Mouse (Mus musculus) hindbrain, embryonic 15.5 days (tissue): ENCODE measurements around the gene Wnt8b. TPM values are rescaled to one million over a fixed set of nuclear protein-coding genes. Genes with fewer than 3 reads are reported as not detected.
A peak's percentile ranks its signal among the peaks of the same experiment; 100 is the strongest.
"Not testable (repeated sequence)": the region's sequence is repeated elsewhere in the genome, so short reads cannot be mapped to it uniquely, and the experiment has no call there.

Experiments
- ATAC-seq: fragments of 200-750 bp; cut with Nextera tagmentation; 2 replicates; pipeline ENCODE4 v1.8.0; 2017; ENCODE audit warnings: low read depth, moderate number of reproducible peaks, moderate TSS enrichment; ENCODE audit not compliant: low FRiP score
- H3K27ac ChIP-seq: fragments of 300-500 bp; sonication (generic); replicated peaks from 2 replicates; pipeline ENCODE4 v1.5.1; 2015; ENCODE audit warnings: mild to moderate bottlenecking, inconsistent platforms
- H3K27me3 ChIP-seq: fragments of 300-500 bp; sonication (generic); 2 replicates; pipeline ENCODE4 v1.6.1; 2015; ENCODE audit warnings: control low read depth, inconsistent platforms
- H3K36me3 ChIP-seq: fragments of 300-500 bp; sonication (generic); 2 replicates; pipeline ENCODE4 v1.6.1; 2015; ENCODE audit warnings: control low read depth, inconsistent platforms
- H3K4me1 ChIP-seq: fragments of 300-500 bp; sonication (generic); replicated peaks from 2 replicates; pipeline ENCODE4 v1.6.1; 2015; ENCODE audit warnings: control low read depth, inconsistent platforms
- H3K4me2 ChIP-seq: fragments of 300-500 bp; sonication (generic); 2 replicates; pipeline ENCODE4 v1.6.1; 2015; ENCODE audit warnings: moderate library complexity, mild to moderate bottlenecking, inconsistent platforms
- H3K4me3 ChIP-seq: fragments of 300-500 bp; sonication (generic); 2 replicates; pipeline ENCODE4 v1.5.1; 2015; ENCODE audit warnings: mild to moderate bottlenecking, inconsistent platforms
- H3K9ac ChIP-seq: fragments of 300-500 bp; sonication (generic); 2 replicates; pipeline ENCODE4 v1.6.1; 2015; ENCODE audit warnings: inconsistent platforms
- H3K9me3 ChIP-seq: fragments of 300-500 bp; sonication (generic); 2 replicates; pipeline ENCODE4 v1.6.1; 2016; ENCODE audit warnings: control low read depth, inconsistent platforms
- WGBS: fragments of 180-500 bp; shearing (Covaris S2); methylation state at CpG from one replicate; pipeline ENCODE4 v1.1.7; 2015; 5-methylcytosine and 5-hydroxymethylcytosine counted together
- polyA plus RNA-seq: library from polyadenylated mRNA; unstranded; fragments of >200 nt; fragmentation: Nextera tagmentation; extraction: Ambion mirVana; gene quantifications from 2 replicates; pipeline ENCODE4 v1.2.1, GENCODE M21; 2015

Gene Wnt8b
- 0.04 TPM in 1 of 2 replicates, not detected in the other for polyA plus RNA-seq

- Histone ChIP-seq H3K9me3 (no peaks in the 10 kb centered on the region), H3K4me2 (no peak within 1 kb of the TSS), H3K4me1 (no peaks in the 10 kb centered on the region), H3K9ac (no peak within 1 kb of the TSS), H3K27me3 (peaks cover 70% of the 10 kb centered on the region), H3K36me3 (no peaks in the 10 kb centered on the region), H3K27ac (no peak within 1 kb of the TSS), H3K4me3 (no peak within 1 kb of the TSS)
- ATAC-seq: no peak
- WGBS: 35% methylated on average over 8 of the region's 8 CpGs
Measured at GRCm38 (mm10) chr19:44493128-44493527, at the start of gene Wnt8b. TSS of gene Wnt8b (plus strand) at chr19:44493472.

- H3K27me3 ChIP-seq: no peaks in the 10 kb centered on the region
- H3K4me3 ChIP-seq: no peak overlapping the region
- H3K4me1 ChIP-seq: no peaks in the 10 kb centered on the region
- no peaks in the 10 kb centered on the region for H3K9me3 ChIP-seq
- no peak overlapping the region for H3K9ac ChIP-seq
- no peak overlapping the region for H3K27ac ChIP-seq
- no peak overlapping the region for H3K4me2 ChIP-seq
- WGBS: 89% methylated on average over 3 of the region's 3 CpGs
- no peaks in the 10 kb centered on the region for H3K36me3 ChIP-seq
- ATAC-seq: no peak
Measured at GRCm38 (mm10) chr19:44445755-44446154, 47.5 kb upstream of the Wnt8b start.

DNA sequence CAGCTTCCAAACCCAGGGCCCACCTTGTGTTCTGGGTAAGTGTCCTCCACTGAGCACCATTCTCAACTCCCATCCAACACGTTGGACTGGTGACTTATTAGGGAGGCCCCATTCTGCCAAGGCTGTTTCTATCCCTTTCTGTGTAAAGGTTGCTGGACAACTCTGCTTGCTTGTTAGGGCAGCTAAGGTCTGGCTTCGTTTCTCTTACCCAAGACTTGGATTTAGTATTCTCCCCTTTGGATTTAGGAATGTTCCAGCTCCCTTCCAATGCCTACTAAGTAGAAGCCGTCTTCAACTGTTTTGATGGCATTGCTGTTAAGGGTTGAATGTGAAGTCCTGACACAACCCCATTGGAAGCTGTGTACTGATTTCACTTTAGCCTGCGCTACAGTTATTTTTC, 45.3 kb upstream of the Wnt8b start:
- H3K4me2 ChIP-seq: no peak overlapping the region
- no peaks in the 10 kb centered on the region for H3K27me3 ChIP-seq
- 85% methylated on average over 4 of the region's 4 CpGs for WGBS
- H3K36me3 ChIP-seq: no peaks in the 10 kb centered on the region
- H3K9ac ChIP-seq: no peak overlapping the region
- no peak overlapping the region for H3K4me3 ChIP-seq
- ATAC-seq: no peak
- H3K4me1 ChIP-seq: no peaks in the 10 kb centered on the region
- no peak overlapping the region for H3K27ac ChIP-seq
- H3K9me3 ChIP-seq: no peaks in the 10 kb centered on the region

DNA sequence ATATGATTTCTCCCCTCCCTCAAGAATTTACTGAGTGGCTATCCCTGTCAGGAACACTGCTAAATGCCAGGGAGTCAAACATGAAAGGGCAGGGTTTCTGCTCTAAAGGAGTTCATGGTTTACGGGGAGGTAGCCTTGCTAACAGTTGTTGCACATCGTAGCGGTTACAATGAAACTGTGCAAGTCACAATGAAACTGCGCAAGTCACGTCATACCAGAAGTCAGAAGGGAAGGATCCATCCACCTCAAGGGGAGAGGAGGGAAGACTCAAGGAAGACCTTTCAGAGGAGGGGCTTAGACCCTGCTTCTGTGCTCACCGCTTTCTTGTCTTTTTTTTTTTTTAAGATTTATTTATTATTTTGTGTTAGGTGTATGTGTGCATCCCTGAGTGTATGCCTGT, 38.4 kb upstream of the Wnt8b start:
- no peaks in the 10 kb centered on the region for H3K27me3 ChIP-seq
- H3K4me1 ChIP-seq: no peaks in the 10 kb centered on the region
- ATAC-seq: no peak
- WGBS: 92% methylated on average over 6 of the region's 6 CpGs
- no peaks in the 10 kb centered on the region for H3K36me3 ChIP-seq
- H3K4me2 ChIP-seq: no peak overlapping the region
- no peak overlapping the region for H3K4me3 ChIP-seq
- H3K27ac ChIP-seq: no peak overlapping the region
- H3K9me3 ChIP-seq: no peaks in the 10 kb centered on the region
- H3K9ac ChIP-seq: no peak overlapping the region

DNA sequence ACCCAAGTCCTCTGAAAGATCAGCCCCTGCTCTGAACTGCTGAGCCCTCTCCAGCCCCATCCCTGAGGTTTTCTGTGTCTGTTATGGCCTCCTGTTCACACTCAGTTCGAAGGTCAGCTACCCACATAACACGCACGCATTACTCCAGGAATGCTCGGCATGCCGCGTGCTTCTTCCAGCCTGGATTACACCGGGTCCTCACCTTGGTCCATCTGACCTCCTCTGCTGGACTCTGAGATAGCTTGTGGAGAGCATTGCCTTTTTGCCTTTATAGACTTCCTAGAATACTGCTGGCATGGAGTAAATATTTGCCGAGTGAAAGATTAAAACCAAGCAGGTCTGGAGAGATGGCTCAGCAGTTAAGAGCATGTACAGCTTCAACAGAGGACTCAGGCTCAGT, 37.9 kb upstream of the Wnt8b start:
- Histone ChIP-seq H3K4me2 (no peak overlapping the region), H3K27ac (no peak overlapping the region), H3K27me3 (no peaks in the 10 kb centered on the region), H3K4me1 (no peaks in the 10 kb centered on the region), H3K9ac (no peak overlapping the region), H3K36me3 (no peaks in the 10 kb centered on the region), H3K9me3 (no peaks in the 10 kb centered on the region), H3K4me3 (no peak overlapping the region)
- no peak for ATAC-seq
- WGBS: 90% methylated on average over 8 of the region's 8 CpGs

- no peak overlapping the region for H3K4me2 ChIP-seq
- H3K4me1 ChIP-seq: no peaks in the 10 kb centered on the region
- ATAC-seq: no peak
- 66% methylated on average over 3 of the region's 3 CpGs for WGBS
- no peak overlapping the region for H3K27ac ChIP-seq
- no peak overlapping the region for H3K4me3 ChIP-seq
- no peaks in the 10 kb centered on the region for H3K36me3 ChIP-seq
- H3K9ac ChIP-seq: no peak overlapping the region
- no peaks in the 10 kb centered on the region for H3K9me3 ChIP-seq
- H3K27me3 ChIP-seq: no peaks in the 10 kb centered on the region
Measured at GRCm38 (mm10) chr19:44457359-44458055, 35.8 kb upstream of the Wnt8b start.

DNA sequence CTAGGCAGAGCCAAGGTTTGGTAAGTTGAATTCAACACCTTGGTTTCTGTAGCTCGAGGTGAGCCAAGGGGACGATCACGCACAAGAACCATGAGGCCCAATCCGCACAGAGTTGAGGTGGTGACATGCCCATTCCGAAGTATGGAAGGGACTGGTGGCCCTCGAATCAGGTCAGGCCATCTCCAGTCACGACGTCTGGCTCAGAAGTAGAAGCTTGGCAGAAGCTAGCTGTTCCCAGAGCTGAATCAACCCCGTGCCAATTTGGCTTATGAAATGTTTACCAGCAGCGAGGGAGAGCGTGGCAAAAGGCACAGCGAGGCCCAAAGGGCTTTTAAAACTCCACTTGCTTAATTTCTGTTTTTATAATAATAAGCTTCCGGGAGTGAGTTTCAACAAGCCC, 34.6 kb upstream of the Wnt8b start:
- H3K27ac ChIP-seq: no peak overlapping the region
- H3K9ac ChIP-seq: no peak overlapping the region
- H3K36me3 ChIP-seq: no peaks in the 10 kb centered on the region
- WGBS: 83% methylated on average over 13 of the region's 13 CpGs
- no peak overlapping the region for H3K4me3 ChIP-seq
- H3K4me1 ChIP-seq: no peaks in the 10 kb centered on the region
- no peaks in the 10 kb centered on the region for H3K27me3 ChIP-seq
- H3K9me3 ChIP-seq: no peaks in the 10 kb centered on the region
- no peak for ATAC-seq
- H3K4me2 ChIP-seq: no peak overlapping the region

GRCm38 (mm10) chr19:44460441-44460840, 32.8 kb upstream of the Wnt8b start:
- H3K36me3 ChIP-seq: no peaks in the 10 kb centered on the region
- H3K27ac ChIP-seq: no peak overlapping the region
- no peak overlapping the region for H3K4me2 ChIP-seq
- H3K9me3 ChIP-seq: no peaks in the 10 kb centered on the region
- H3K27me3 ChIP-seq: no peaks in the 10 kb centered on the region
- no peak overlapping the region for H3K9ac ChIP-seq
- no peak for ATAC-seq
- WGBS: 81% methylated on average over 5 of the region's 5 CpGs
- 0 out of 2 replicates have a peak, but pooled peaks cover 1% of the 10 kb centered on the region for H3K4me1 ChIP-seq
- H3K4me3 ChIP-seq: no peak overlapping the region

GRCm38 (mm10) chr19:44461500-44461899, 31.8 kb upstream of the Wnt8b start:
- H3K9ac ChIP-seq: no peak overlapping the region
- H3K27me3 ChIP-seq: no peaks in the 10 kb centered on the region
- ATAC-seq: no peak
- H3K4me2 ChIP-seq: no peak overlapping the region
- no peak overlapping the region for H3K27ac ChIP-seq
- H3K9me3 ChIP-seq: no peaks in the 10 kb centered on the region
- 0 out of 2 replicates have a peak, but pooled peaks cover 6% of the 10 kb centered on the region for H3K4me1 ChIP-seq
- no peak overlapping the region for H3K4me3 ChIP-seq
- WGBS: 42% methylated on average over 4 of the region's 4 CpGs
- no peaks in the 10 kb centered on the region for H3K36me3 ChIP-seq

DNA sequence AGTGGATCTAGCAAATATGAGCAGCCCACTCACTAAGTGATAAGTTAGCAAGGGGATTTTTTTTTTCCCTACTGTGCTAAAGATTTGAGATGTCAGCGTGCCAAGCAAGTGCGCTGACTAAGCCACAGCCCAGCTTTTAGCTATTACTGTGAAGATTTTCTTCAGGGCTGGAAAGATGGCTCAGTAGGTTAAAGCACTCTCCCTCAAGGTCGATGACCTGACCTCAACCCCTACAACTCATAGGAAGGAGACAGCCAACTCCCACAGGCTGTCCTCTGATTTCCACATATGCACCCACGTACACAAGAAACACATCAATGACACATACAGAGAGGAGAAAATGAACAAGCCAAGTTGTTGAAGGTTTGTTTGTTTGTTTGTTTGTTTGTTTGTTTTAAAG, 31.1 kb upstream of the Wnt8b start:
- Histone ChIP-seq H3K4me2 (no peak overlapping the region), H3K27ac (no peak overlapping the region), H3K9me3 (no peaks in the 10 kb centered on the region), H3K9ac (no peak overlapping the region), H3K27me3 (no peaks in the 10 kb centered on the region), H3K4me3 (no peak overlapping the region), H3K4me1 (0 out of 2 replicates have a peak, but pooled peaks cover 6% of the 10 kb centered on the region), H3K36me3 (no peaks in the 10 kb centered on the region)
- ATAC-seq: no peak
- WGBS: 87% methylated on average over 4 of the region's 4 CpGs

DNA sequence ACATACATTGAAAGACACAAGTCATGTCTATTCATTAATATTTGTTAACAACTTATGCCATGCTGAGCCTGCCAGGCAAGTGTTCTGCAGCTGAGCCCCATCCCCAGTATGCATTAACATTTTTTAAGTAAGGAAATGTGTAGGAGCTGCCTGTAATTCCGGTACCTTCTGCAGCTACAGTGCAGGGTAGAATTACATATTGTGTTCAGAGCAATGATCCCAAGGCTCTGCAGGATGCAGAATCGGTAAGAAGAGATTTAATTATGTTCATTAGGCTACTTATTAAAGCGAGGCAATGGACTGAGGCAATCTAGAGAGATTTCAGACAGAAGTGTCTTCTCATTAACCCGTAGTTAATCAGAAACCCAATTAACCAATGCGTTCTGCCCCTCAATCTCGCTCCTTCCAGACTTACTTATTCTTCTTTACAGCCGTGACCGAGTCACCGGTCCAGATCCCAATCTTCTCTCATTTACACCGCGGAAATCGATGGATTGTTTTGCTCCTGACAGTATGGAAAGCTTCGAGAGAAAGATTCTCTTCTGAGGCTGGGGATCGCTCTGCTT, 27.2 kb upstream of the Wnt8b start:
- not testable (repeated sequence) for H3K27me3 ChIP-seq, H3K9me3 ChIP-seq, H3K4me1 ChIP-seq, H3K36me3 ChIP-seq, H3K4me3 ChIP-seq, H3K9ac ChIP-seq
- ATAC-seq: peak; percentile 51; the same call in 1 of the 2 replicates
- WGBS: 42% methylated on average over 14 of the region's 14 CpGs
- H3K27ac ChIP-seq: 0 out of 2 replicates have a peak overlapping the region, but pooled peaks have one; percentile 25
- peak overlapping the region; percentile 2; the same call in 1 of the 2 replicates for H3K4me2 ChIP-seq

- 0 out of 2 replicates have a peak, but pooled peaks cover 7% of the 10 kb centered on the region for H3K27me3 ChIP-seq
- H3K27ac ChIP-seq: no peak overlapping the region
- no peak overlapping the region for H3K4me3 ChIP-seq
- 2% methylated on average over 10 of the region's 10 CpGs for WGBS
- H3K9me3 ChIP-seq: no peaks in the 10 kb centered on the region
- H3K4me1 ChIP-seq: no peaks in the 10 kb centered on the region
- no peaks in the 10 kb centered on the region for H3K36me3 ChIP-seq
- ATAC-seq: no peak
- H3K4me2 ChIP-seq: no peak overlapping the region
- H3K9ac ChIP-seq: no peak overlapping the region
Measured at GRCm38 (mm10) chr19:44474158-44474557, 19.1 kb upstream of the Wnt8b start.
